Mouse (Mus musculus) MN1 (cell line): Measurements from ENCODE around the gene Loxl4.

Experiments used
- DNase-seq: peaks from one replicate; pipeline ENCODE4 v3.0.0-alpha.2; 2016; ENCODE audit warnings: low spot score

Loxl4 gene

GRCm38 (mm10) chr19:42609716-42610115, 2.9 kb downstream of the Loxl4 start:
- no peak for DNase-seq

DNA sequence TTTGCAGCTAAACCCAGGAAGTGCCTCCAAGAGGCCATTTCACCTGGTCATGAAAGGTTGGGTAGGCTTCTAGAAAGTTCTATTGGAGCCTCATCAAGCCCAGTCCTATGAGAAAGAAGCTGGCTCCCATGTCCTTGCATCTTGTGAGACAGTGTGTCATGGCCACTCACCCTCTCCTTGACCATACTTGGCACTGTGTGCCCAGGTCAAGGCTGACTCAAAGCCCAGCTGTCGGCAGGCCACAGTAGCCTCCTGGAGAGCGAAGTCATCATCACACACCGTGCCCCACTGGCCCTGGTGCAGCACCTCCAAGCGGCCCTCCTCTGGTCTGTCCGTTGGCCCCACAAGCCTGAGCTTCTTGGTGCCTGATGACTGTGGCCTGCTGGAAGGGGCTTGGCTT, 4.5 kb downstream of the Loxl4 start:
- no peak for DNase-seq

GRCm38 (mm10) chr19:42602576-42602975, 10.0 kb downstream of the Loxl4 start:
- DNase-seq, result no peak

DNA sequence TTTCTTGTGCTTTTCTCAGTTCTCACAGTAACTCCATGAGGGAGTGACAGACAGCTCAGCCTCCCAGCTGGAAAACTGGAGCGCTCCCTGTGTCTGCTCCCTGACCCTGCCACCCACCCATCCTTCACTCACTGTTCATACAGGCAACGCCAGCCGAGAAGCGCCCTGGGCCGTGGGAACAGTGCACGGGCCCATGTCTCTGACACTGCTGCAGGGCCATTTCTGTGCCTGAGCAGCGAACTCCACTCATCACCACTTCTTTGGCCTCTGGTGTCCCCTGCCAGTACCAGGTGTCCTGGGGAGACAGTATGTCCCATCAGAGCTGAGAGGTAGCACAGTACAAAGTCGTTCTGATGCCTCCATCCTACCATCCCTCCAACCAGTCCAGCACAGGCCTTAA, 10.6 kb downstream of the Loxl4 start:
- DNase-seq, result no peak

DNA sequence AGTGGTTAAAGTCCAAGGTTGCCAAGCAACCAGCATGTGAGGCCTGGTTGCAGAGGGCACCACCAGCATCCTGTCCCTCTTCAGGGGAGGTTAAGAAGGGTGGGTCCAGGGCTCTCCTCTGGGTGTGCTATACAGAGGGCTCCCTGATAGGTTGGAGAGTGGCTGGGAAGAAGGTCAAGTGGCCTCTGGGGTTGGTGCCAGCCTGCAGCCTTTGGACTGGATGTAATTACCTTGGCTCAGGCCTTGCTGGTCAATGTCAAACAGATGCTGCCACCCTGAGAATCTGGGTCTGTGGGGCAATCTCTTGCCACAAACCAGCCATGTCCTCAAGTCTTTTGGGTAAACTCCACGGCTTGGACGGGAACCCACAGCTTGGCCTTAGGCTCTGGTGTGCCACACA, 11.2 kb downstream of the Loxl4 start:
- DNase-seq, result no peak

GRCm38 (mm10) chr19:42600591-42600990, 12.0 kb downstream of the Loxl4 start:
- no peak for DNase-seq

GRCm38 (mm10) chr19:42599891-42600290, 12.7 kb downstream of the Loxl4 start:
- DNase-seq, result no peak

DNA sequence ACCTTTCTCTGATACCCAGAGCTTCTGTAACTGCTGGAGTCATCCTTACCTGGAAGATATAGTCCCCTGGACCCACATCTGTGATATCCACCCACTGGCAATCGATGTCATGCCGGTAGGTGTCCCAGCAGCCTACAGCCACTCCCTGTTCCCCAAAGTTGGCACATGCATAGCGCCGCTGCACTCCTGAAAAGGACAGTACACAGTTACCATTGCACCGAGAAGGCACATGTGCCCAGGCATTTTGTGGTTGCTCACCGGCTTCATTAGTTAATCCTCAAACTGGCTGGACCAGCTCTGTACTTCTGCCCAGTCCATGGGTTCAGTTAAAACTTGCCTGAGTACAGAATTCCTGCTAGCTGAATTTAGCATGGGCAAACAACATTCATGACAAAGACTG, 14.7 kb downstream of the Loxl4 start:
- no peak for DNase-seq

DNA sequence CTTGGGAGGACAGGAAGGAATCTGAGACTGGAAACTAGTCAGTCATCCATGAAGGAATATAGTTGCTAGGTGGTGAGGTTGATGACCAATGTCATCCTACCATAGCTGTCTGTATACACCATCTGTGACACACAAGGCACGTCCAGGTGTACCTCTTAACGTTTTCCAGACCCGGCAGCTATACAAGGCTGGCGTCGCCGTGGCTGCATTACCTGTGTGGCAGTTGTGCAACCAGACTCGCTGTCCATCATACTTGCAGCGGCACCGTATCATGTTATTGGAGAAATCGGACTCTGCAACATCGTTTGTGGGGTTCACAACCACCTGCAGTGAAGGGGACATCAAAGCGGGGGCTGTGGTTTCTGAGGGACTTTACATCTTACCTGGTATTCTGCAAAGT, 15.3 kb downstream of the Loxl4 start:
- no peak for DNase-seq

DNA sequence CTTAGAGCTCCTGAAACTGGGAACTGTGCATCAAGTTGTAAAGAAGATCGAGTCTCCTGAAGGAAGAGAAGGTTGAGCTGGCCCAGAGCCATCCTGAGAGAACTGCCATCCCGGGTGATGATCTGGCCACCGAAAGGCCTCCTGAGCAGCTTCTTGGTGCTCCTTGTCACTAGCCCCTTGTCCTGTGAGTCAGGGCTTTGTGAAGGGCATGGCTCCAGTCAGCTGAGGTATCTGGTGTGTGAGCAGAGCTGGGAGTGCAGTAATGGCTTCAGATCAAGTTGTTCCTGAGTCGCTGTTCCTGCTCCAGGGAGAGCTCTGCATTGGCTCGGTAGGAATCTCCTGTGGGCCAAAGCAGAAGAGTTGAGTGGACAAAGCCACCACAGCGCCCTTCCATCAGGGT, 17.5 kb downstream of the Loxl4 start:
- DNase-seq, result no peak

GRCm38 (mm10) chr19:42593456-42593855, 19.2 kb downstream of the Loxl4 start:
- DNase-seq, result no peak

DNA sequence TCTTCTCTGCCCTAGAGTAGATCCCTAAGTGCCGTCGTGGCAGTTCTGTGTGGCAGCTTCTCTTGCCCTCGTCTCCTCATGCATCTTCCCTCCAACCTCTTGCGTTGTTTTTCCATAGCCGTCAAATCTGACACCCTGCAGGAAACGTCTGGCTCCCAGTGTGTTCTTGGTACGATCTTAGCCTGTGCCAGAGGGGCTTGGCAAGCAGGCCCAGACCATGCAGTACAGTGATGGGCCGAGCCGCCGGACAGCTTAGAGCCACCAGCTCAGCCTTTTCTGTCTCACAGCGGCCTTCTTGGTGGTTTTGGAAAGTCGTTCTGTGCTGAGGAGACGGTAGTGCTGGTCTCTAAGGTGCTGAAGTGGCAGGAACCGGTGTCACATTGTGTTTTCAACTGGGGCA, 21.1 kb downstream of the Loxl4 start:
- no peak for DNase-seq

DNA sequence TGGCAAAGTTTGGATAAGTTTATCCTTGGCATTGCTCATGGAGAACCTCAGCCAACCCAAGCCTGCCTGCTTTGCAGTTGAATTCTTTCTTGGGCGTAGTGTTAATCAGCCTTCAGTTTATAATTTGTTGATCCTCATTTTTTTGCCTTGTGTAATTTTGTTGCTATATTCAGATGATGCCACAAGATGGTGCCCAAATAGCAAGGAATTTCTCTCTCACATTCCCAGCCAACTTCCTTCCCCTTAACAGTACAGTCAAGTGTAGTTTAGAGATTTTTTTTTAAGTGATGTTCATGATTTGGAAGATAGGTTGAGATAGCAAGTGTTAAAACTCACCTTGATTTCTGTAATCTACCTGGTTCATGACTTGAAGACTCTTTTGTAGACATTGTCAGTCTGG, 23.4 kb downstream of the Loxl4 start:
- DNase-seq, result peak; percentile 14

GRCm38 (mm10) chr19:42587704-42588103, 24.9 kb downstream of the Loxl4 start:
- DNase-seq, result no peak

GRCm38 (mm10) chr19:42584188-42584587, 28.4 kb downstream of the Loxl4 start:
- DNase-seq, result no peak

GRCm38 (mm10) chr19:42583677-42584076, 28.9 kb downstream of the Loxl4 start:
- no peak for DNase-seq

GRCm38 (mm10) chr19:42582811-42583370, 29.7 kb downstream of the Loxl4 start:
- DNase-seq, result no peak

DNA sequence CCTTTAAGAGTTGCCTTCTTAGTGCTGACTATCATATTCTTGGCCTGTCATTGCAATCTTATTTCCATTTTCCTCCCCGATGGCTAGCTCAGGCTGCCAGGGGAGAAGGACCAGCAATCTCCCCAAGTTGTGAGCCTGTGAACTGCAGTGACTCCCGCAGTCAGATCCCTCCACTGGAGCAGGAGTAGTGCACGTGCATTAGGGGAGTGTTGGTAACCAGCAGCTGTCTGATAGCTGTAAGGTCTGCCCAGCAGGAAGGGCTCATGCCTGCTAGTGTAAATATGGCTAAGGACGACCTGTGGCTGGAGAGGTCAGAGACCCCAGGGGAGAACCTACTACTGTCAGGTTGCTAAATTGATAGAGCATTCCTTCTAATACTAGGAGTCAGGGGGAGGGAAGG, 31.9 kb downstream of the Loxl4 start:
- no peak for DNase-seq

GRCm38 (mm10) chr19:42578631-42579030, 34.0 kb downstream of the Loxl4 start:
- no peak for DNase-seq

DNA sequence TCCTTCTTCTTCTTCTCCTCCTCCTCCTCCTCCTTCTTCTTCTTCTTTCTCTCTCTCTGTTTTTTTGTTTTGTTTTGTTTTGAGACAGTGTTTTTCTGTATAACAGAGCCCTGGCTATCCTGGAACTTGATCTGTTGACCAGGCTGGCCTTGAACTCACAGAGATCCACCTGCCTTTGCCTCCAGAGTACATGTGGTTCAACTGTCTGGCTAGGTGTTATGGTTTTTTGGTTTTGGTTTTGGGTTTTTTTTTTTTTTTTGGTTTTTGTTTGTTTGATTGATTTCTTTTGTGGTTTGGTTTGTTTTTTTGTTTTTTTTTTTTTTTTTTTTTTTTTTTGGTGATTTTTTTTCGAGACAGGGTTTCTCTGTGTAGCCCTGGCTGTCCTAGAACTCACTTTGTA, 35.8 kb downstream of the Loxl4 start:
- no peak for DNase-seq

DNA sequence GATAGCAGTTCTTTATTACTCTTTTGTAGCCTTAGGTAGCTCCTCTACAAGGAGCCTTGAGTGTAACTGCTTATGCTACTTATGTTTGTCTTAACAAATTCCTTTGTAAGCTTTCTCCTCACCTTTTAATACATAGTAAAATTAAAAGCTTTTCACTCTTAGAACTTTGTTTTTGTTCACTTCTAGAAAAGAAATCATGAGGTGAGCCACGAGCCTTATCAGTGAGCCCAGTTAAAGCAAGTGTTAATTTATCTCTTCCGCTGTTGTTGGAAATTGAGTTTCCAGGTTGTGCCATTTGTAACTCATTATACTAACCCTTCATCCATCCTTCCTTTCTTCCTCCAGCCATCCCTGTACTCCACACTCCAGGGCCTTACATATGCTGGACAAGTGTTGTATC, 37.3 kb downstream of the Loxl4 start:
- DNase-seq, result no peak

- peak; percentile 51 for DNase-seq
Observed at GRCm38 (mm10) chr19:42571291-42571690, 41.3 kb downstream of the Loxl4 start.

DNA sequence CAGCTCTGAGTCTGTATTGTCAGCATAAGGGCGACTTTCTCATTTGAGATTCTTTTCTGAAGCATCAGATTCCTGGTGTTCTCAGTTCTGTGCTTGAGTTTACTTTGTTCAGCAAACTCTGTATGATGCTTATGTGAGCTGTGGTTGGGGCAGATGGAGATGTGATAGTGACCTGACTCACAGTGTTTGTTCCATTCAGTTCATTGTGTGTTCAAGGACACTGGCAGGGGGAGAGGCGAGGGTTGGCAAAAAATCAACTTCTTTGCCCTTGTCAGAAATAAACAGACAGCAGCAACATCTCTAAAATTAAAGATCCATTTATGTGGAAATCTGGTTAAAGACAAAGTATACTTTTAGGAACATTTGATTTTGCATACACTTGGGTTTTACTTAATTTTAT, 43.5 kb downstream of the Loxl4 start:
- no peak for DNase-seq

DNA sequence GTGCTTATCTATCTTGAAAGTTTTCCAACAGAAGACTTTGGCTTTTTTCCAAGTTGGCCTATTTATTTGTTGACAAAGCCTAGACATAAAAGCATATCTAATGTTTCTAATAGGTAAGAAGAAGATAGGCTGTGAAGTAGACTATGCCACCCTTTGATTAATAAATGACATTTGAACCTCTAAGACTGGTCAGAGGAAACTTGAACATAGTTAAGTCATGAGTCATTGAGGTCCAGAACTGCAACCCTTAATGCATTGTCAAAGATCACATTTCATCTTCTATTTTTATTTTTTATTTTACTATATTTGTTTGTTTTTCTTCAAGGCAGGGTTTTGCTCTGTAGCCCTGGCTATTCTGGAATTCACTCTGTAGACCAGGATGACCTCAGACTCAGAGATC, 45.6 kb downstream of the Loxl4 start:
- no peak for DNase-seq
